Mouse (Mus musculus): ENCODE measurements around the gene Chst14.

Gene Chst14

GRCm38 (mm10) chr2:118905433-118906117 lies 20.7 kb upstream of the Chst14 start:
- DNase-seq (ENCODE audit: low spot score), result no peak

GRCm38 (mm10) chr2:118906118-118906492 lies 20.2 kb upstream of the Chst14 start:
- DNase-seq (ENCODE audit: low spot score), result no peak

- DNase-seq (ENCODE audit: low spot score), result no peak
Measured at GRCm38 (mm10) chr2:118907781-118908180, 18.5 kb upstream of the Chst14 start.

- DNase-seq (ENCODE audit: low spot score), result no peak
Measured at GRCm38 (mm10) chr2:118909151-118909550, 17.1 kb upstream of the Chst14 start.

GRCm38 (mm10) chr2:118910605-118911278 lies 15.6 kb upstream of the Chst14 start:
- DNase-seq (ENCODE audit: low spot score), result no peak

GRCm38 (mm10) chr2:118912706-118913105 lies 13.6 kb upstream of the Chst14 start:
- DNase-seq (ENCODE audit: low spot score), result no peak

GRCm38 (mm10) chr2:118913551-118914276 lies 12.6 kb upstream of the Chst14 start:
- no peak for DNase-seq (ENCODE audit: low spot score)

GRCm38 (mm10) chr2:118914685-118915084 lies 11.6 kb upstream of the Chst14 start:
- no peak for DNase-seq (ENCODE audit: low spot score)

GRCm38 (mm10) chr2:118916436-118916835 lies 9.9 kb upstream of the Chst14 start:
- no peak for DNase-seq (ENCODE audit: low spot score)

GRCm38 (mm10) chr2:118918543-118918942 lies 7.8 kb upstream of the Chst14 start:
- DNase-seq (ENCODE audit: low spot score), result no peak

- no peak for DNase-seq (ENCODE audit: low spot score)
Measured at GRCm38 (mm10) chr2:118920428-118920827, 5.9 kb upstream of the Chst14 start.

GRCm38 (mm10) chr2:118925952-118926351 lies 344 bp upstream of the Chst14 start:
- no peak for DNase-seq (ENCODE audit: low spot score)

- DNase-seq (ENCODE audit: low spot score), result no peak
Measured at GRCm38 (mm10) chr2:118926998-118927739, 873 bp downstream of the Chst14 start.

- DNase-seq (ENCODE audit: low spot score), result no peak
Measured at GRCm38 (mm10) chr2:118941341-118941740, 15.0 kb downstream of the Chst14 start.

- no peak for DNase-seq (ENCODE audit: low spot score)
Measured at GRCm38 (mm10) chr2:118943232-118943631, 16.9 kb downstream of the Chst14 start.

- DNase-seq (ENCODE audit: low spot score), result no peak
Measured at GRCm38 (mm10) chr2:118948818-118949217, 22.5 kb downstream of the Chst14 start.

GRCm38 (mm10) chr2:118949699-118950098 lies 23.4 kb downstream of the Chst14 start:
- DNase-seq (ENCODE audit: low spot score), result no peak

GRCm38 (mm10) chr2:118956497-118956896 lies 30.2 kb downstream of the Chst14 start:
- no peak for DNase-seq (ENCODE audit: low spot score)

GRCm38 (mm10) chr2:118959644-118960043 lies 33.3 kb downstream of the Chst14 start:
- DNase-seq (ENCODE audit: low spot score), result no peak

- DNase-seq (ENCODE audit: low spot score), result no peak
Measured at GRCm38 (mm10) chr2:118960413-118960812, 34.1 kb downstream of the Chst14 start.

GRCm38 (mm10) chr2:118961546-118961945 lies 35.2 kb downstream of the Chst14 start:
- DNase-seq (ENCODE audit: low spot score), result no peak

- no peak for DNase-seq (ENCODE audit: low spot score)
Measured at GRCm38 (mm10) chr2:118963007-118963675, 36.8 kb downstream of the Chst14 start.
